Mouse (Mus musculus): Measurements from ENCODE around the gene Cask. TPM values are rescaled to one million over a fixed set of nuclear protein-coding genes. Genes with fewer than 3 reads are reported as not detected.

Cask gene
- polyA plus RNA-seq, 1 experiment = 5.7 TPM

DNA sequence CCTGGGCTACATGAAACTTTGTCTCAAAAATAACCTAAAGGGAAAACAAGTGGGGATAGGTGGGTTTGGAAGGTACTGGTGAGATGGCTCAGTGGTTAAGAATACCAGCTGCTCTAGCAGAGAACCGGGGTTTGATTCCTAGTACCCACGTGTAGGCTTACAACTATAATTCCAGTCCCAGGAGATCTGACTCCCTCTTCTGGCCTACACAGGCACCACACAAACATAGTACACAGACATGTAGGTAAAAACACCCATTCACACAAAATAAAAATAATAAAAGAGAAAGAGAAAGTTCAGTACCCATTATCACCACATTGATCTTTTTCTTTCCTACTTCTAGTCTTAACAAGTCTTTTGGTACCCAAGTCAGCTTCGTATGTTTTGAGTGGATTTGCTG is 379.2 kb downstream of the Cask start:
- WGBS = 84% methylated on average over 3 of the region's 3 CpGs
- no peaks in the 10 kb centered on the region for H3K4me1 ChIP-seq (ENCODE audit: control insufficient read depth, insufficient read depth, low read length)
- TF ChIP-seq CTCF (conservative IDR thresholded peaks at IDR 0.05; ENCODE audit: insufficient read depth, insufficient read length, low read depth, low read length) (no peak), POLR2A (IDR thresholded peaks at IDR 0.05; ENCODE audit: low read depth, low read length) (no peak)

DNA sequence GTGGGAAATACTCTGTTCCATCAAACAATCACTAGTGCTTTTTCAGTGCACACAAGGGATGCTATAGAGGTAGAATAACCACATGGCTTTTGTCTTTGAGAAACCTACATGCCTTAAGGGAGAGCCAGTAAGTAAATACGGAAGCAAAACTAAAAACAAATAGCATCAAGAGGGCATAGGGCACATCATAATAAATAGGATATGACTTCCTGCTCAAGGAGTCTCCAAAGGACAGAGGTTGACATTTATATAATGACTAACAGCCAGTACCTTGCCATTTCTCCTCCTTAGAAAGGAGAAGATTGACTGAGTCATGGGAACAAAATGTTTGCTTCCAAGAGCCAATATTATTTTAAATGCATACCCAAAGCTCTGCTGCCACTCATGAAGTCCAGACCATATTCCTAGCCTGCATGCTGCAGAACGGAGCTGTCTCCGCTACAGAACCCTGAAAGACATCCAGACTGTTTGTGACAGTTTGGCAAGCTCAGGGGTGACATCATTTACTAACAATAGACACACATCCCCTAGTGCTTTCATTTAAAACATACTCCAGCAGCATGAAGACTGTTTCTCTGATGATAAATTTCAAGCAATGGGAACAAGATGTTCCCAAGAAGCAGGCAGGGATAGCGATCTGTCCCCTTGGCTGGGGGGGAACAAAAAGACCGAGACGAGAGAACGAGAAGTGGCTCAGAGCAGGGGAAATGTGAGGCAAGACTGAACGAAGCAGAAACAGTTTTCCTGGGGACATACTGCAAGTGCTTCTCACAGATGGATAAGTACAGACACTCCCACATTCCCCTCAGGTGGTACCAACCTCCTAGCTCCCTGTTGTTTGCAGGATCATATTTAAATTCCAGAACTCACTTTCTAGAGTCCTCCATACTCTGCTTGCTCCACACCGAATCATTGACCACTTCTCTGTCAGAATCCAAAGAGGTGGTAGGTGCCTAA is 381.7 kb downstream of the Cask start:
- 56% methylated on average over 9 of the region's 9 CpGs for WGBS
- Histone ChIP-seq H3K4me3 (ENCODE audit: insufficient read depth, low read depth, low read length) (no peak overlapping the region), H3K27me3 (replicated peaks; ENCODE audit: control insufficient read depth, insufficient read depth, low read length) (no peaks in the 10 kb centered on the region), H3K36me3 (ENCODE audit: control insufficient read depth, insufficient read depth, low read length) (no peaks in the 10 kb centered on the region), H3K4me1 (ENCODE audit: control insufficient read depth, insufficient read depth, low read length) (no peaks in the 10 kb centered on the region), H3K27ac (ENCODE audit: insufficient read depth, low read depth, low read length) (peak overlapping the region; percentile 63; the same call in 1 of the 2 replicates)
- DNase-seq = peak; percentile 68
- no peak for TF ChIP-seq POLR2A (IDR thresholded peaks at IDR 0.05; ENCODE audit: low read depth, low read length)
- TF ChIP-seq CTCF (conservative IDR thresholded peaks at IDR 0.05; ENCODE audit: insufficient read depth, insufficient read length, low read depth, low read length) = no peak

More for the DNA sequence above, 379.2 kb downstream of the Cask start:
- no peak for DNase-seq
- H3K4me3 ChIP-seq (ENCODE audit: insufficient read depth, low read depth, low read length) = no peak overlapping the region
- H3K27me3 ChIP-seq (replicated peaks; ENCODE audit: control insufficient read depth, insufficient read depth, low read length) = no peaks in the 10 kb centered on the region
- H3K27ac ChIP-seq (ENCODE audit: insufficient read depth, low read depth, low read length) = no peak overlapping the region
- H3K36me3 ChIP-seq (ENCODE audit: control insufficient read depth, insufficient read depth, low read length) = no peaks in the 10 kb centered on the region

DNA sequence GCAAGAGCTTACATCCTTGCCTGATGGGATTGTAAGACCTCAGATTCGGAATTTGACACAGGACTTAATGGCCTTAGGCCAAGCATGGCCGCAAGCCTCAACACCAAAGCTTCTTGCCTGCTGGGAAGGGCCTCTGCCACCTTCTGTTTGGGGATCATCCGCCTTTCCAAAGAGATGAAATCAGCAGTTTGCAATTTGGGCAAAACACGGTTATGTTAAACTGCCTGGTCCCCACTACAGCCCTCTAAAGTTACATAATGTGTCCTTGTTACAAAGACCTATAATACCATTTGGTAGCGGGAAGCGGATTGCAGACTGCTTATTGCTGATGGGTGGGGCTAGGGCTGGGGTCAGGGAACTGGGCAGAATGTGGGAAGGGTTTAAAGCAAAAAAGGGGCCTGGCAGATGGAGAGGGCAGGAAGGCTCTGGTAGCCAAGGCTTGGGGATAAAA is 384.0 kb downstream of the Cask start:
- DNase-seq = no peak
- TF ChIP-seq CTCF (conservative IDR thresholded peaks at IDR 0.05; ENCODE audit: insufficient read depth, insufficient read length, low read depth, low read length) = no peak
- TF ChIP-seq POLR2A (IDR thresholded peaks at IDR 0.05; ENCODE audit: low read depth, low read length) = no peak
- Histone ChIP-seq H3K36me3 (ENCODE audit: control insufficient read depth, insufficient read depth, low read length) (no peaks in the 10 kb centered on the region), H3K4me3 (ENCODE audit: insufficient read depth, low read depth, low read length) (no peak overlapping the region), H3K27me3 (replicated peaks; ENCODE audit: control insufficient read depth, insufficient read depth, low read length) (no peaks in the 10 kb centered on the region), H3K27ac (ENCODE audit: insufficient read depth, low read depth, low read length) (peak overlapping the region; percentile 5; the same call in 1 of the 2 replicates), H3K4me1 (ENCODE audit: control insufficient read depth, insufficient read depth, low read length) (no peaks in the 10 kb centered on the region)
- 77% methylated on average over 6 of the region's 6 CpGs for WGBS

Other genes starting within 250 kb of the Cask start
- gene Gpr34, start 219.3 kb downstream of the Cask start, polyA plus RNA-seq (2012; rRNA removed) = 0.10 and 0.33 TPM in 2 replicates
- gene Gpr82, start 190.0 kb downstream of the Cask start, polyA plus RNA-seq (2012; rRNA removed) = not detected in 2 replicates